Mouse (Mus musculus): ENCODE measurements around the gene Olfr362.

DNA sequence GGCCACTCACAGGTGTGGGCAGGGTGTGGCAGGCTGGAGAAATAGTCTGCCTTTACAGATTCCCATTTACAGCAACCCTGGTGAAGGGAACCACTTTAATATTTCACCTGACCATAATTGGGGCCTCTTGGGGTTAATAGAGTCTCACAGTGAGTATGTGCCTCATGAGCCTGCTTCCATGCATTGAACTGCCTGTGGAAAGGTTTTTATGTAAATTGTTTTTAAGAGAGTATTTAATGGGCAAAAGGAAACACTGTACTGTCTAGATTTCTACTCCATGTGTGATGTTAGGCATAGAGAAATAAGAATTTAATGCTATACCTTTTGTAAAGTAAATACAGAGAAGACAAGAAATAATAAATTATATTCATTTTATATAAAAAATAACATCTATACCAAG is 52.3 kb downstream of the Olfr362 start, which contains the start of gene Olfr360:
- TF ChIP-seq CTCF (IDR thresholded peaks at IDR 0.05; ENCODE audit: low read depth) = no peak
- no peak for TF ChIP-seq EP300 (IDR thresholded peaks at IDR 0.05; ENCODE audit: low read depth)

All from heart, postnatal 0 days (tissue).